Mouse (Mus musculus) embryonic fibroblast, embryonic 13.5 days (primary cell): ENCODE data around the gene Tmem132a. TPM values are rescaled to one million over a fixed set of nuclear protein-coding genes. Genes with fewer than 3 reads are reported as not detected.

Experiments
- H3K27ac ChIP-seq: 2 replicates; pipeline ENCODE4 v1.5.1; 2012; ENCODE audit warnings: low read length, control low read depth, inconsistent platforms; ENCODE audit not compliant: insufficient read depth
- H3K4me1 ChIP-seq: 2 replicates; pipeline ENCODE4 v1.6.1; 2011; ENCODE audit warnings: low read length; ENCODE audit not compliant: control insufficient read depth, insufficient read depth
- H3K4me3 ChIP-seq: 2 replicates; pipeline ENCODE4 v1.5.1; 2011; ENCODE audit warnings: mild to moderate bottlenecking, control low read depth, low read length; ENCODE audit not compliant: insufficient read depth
- CTCF ChIP-seq: IDR thresholded peaks from 2 replicates; pipeline ENCODE4 v1.5.1; 2011; ENCODE audit warnings: mild to moderate bottlenecking, control low read depth, low read length, moderate library complexity, borderline replicate concordance; ENCODE audit not compliant: insufficient read depth
- POLR2A ChIP-seq: IDR thresholded peaks from 2 replicates; pipeline ENCODE4 v1.6.1; 2011; ENCODE audit warnings: low read depth, mild to moderate bottlenecking, control low read depth, low read length, moderate library complexity
- polyA plus RNA-seq: library from polyadenylated mRNA; stranded (reverse); fragments of >200 nt; gene quantifications from 2 replicates; pipeline ENCODE4 v1.2.4, GENCODE M21; 2011; ENCODE audit warnings: low read depth; ENCODE audit not compliant: missing spikeins, insufficient read length

Tmem132a gene
- 29.6 and 37.5 TPM in 2 replicates for polyA plus RNA-seq

- TF ChIP-seq POLR2A: no peak
- TF ChIP-seq CTCF: no peak
- H3K4me1 ChIP-seq: peaks cover 5% of the 10 kb centered on the region; the same call in 1 of the 2 replicates
Observed at GRCm38 (mm10) chr19:10869886-10870527, at the start of gene Tmem132a. Tmem132a (minus strand) TSS chr19:10869940.

DNA sequence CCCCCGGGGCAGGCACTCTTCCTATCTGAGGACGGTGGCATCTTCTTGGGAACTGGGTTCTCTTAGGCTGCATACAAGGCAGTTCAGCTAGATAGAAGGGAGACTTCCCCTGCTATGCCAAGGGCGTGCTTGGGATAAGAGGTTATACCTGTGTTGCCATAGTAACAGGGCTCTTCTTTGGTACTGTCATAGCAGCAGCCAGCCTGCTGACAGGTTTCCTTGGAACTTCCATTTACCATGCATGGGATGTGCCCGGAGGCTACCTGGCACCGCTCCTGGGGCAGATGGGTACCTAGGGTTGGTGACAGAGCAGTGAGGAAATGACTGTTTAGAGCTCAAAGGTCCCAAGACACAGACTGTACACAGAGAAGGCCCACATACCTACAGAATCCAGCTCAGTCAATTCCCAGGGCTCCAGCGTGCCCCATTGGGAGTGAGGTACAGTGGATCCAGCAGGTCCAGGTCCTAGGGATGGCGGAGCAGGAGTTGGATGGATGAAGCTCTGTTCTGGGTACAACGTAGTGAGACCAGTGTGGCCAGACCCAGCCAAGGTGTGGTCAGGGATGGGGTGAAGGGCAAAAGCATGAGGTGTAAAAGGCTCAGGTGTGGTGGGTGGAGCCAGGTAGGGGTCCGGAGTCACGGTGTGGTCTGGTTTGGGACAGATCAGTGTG is 48.7 kb upstream of the Tmem132a start:
- H3K4me3 ChIP-seq: no peak overlapping the region
- no peak overlapping the region for H3K27ac ChIP-seq
- TF ChIP-seq CTCF: no peak
- TF ChIP-seq POLR2A: no peak
- H3K4me1 ChIP-seq: no peaks in the 10 kb centered on the region

More at GRCm38 (mm10) chr19:10869886-10870527, at the start of gene Tmem132a:
- Histone ChIP-seq H3K4me3 (peak within 1 kb of the TSS; percentile 82), H3K27ac (no peak within 1 kb of the TSS)

GRCm38 (mm10) chr19:10916506-10916905 is 46.8 kb upstream of the Tmem132a start:
- Histone ChIP-seq H3K4me3 (no peak overlapping the region), H3K27ac (no peak overlapping the region), H3K4me1 (peaks cover 3% of the 10 kb centered on the region; the same call in 1 of the 2 replicates)
- no peak for TF ChIP-seq POLR2A
- no peak for TF ChIP-seq CTCF

DNA sequence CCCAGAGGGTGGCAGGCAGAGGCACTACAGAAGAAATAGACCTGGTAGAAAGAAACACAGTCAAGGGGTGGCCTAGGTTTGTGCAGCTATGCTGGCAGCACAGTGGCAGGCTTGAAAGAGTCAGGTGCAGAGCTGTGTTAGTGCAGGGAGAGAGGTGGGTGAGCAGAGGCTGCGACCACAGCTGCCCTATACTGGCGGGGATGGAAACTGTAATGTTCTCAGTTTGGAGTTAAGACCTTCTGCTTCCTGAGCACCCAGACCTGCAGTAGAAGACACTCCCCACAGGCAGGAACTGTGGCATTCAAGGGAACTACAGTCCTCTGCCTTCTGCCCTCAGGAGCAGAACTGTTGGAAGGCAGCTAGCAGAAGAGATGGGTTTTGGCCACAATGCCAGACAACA is 45.1 kb upstream of the Tmem132a start:
- H3K4me3 ChIP-seq: no peak overlapping the region
- TF ChIP-seq POLR2A: no peak
- TF ChIP-seq CTCF: no peak
- peaks cover 5% of the 10 kb centered on the region; the same call in 1 of the 2 replicates for H3K4me1 ChIP-seq
- no peak overlapping the region for H3K27ac ChIP-seq

- TF ChIP-seq CTCF (no peak), POLR2A (no peak)
- Histone ChIP-seq H3K4me3 (no peak overlapping the region), H3K4me1 (peaks cover 5% of the 10 kb centered on the region; the same call in 1 of the 2 replicates), H3K27ac (no peak overlapping the region)
Observed at GRCm38 (mm10) chr19:10914291-10914690, 44.6 kb upstream of the Tmem132a start.

DNA sequence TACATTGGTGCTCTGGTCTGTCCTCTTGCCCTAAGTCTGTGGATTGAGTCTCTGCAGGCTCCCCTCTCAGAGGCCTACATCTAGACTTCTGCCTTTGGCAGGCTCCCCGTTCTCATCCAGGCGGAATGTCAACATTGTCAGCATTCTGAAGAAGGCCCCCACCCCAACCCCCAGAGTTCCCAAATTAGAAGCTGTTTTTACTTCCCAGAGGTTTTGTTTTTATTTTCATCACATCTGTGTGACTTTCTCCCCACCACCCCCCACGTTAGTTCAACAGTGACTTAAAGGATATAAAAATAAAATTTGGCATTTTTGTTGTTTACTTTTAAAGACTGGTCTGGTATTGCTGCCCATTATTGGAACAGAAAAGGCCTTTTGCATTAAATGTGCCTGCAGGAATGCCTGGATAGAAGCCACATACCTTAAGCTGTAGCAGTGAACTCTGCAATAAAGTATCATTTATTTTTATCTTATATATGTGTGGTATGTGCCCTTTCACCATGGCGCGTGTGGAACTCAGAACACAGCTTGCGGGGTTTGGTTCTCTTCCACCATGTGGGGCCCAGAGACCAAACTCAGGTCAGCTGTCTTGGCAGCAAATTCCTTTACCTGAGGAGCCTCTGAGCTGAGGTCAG is 39.5 kb upstream of the Tmem132a start:
- no peak overlapping the region for H3K4me3 ChIP-seq
- H3K27ac ChIP-seq: peak overlapping the region; percentile 70
- TF ChIP-seq POLR2A (no peak), CTCF (no peak)
- H3K4me1 ChIP-seq: peaks cover 11% of the 10 kb centered on the region

GRCm38 (mm10) chr19:10907891-10908290 is 38.2 kb upstream of the Tmem132a start:
- TF ChIP-seq POLR2A: no peak
- TF ChIP-seq CTCF: peak; percentile 77
- H3K4me3 ChIP-seq: no peak overlapping the region
- H3K4me1 ChIP-seq: peaks cover 11% of the 10 kb centered on the region
- H3K27ac ChIP-seq: peak overlapping the region; percentile 5; the same call in 1 of the 2 replicates

- Histone ChIP-seq H3K27ac (no peak overlapping the region), H3K4me1 (peaks cover 6% of the 10 kb centered on the region), H3K4me3 (no peak overlapping the region)
- TF ChIP-seq CTCF (no peak), POLR2A (no peak)
Observed at GRCm38 (mm10) chr19:10905728-10906000, 35.9 kb upstream of the Tmem132a start.

DNA sequence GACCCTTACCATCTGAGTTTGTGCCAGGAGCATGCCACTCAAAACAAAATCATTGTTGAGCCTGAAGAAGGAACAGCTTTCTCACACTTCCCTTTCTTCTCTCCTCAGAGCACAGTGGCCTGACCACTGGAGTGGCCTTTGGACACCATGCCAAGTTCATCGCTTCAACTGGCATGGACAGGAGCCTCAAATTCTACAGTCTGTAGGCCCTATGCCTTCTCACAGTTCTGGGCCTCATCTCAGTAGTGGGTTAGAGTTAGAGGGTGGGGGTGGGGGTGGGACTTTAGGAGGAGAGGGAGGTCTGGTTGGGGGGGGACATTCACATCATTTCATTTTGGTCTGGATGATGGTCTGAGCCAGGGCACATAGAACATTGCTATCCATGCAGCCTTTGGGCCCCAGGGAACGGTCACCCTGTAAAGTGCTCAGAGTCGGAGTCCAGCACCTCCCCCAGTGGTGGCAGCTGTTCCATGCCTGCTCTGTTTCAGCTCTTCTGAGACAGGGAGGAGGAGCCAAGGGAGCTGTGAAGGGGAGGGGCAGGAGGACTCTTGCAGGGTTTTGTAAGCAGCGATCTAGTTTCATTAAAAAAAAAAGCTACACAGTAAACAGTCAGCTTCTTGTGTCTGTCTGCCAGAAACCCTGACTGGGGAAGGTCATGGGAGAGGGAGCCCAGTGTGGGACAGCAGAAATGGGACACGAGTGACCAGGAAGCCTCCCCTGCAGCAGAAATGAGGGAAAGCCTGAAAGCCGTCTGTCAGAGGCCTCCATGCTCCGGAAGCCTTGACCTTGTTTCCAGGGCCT is 35.4 kb upstream of the Tmem132a start:
- no peak overlapping the region for H3K27ac ChIP-seq
- H3K4me1 ChIP-seq: peaks cover 6% of the 10 kb centered on the region
- TF ChIP-seq POLR2A (no peak), CTCF (no peak)
- H3K4me3 ChIP-seq: no peak overlapping the region
